Mouse (Mus musculus) spleen, adult 2 months (tissue): ENCODE data around the gene Ccdc185.

Experiments used
- CTCF ChIP-seq: fragments of 200-500 bp; IDR thresholded peaks from 2 replicates; pipeline ENCODE4 v1.5.1; 2011; ENCODE audit warnings: mild to moderate bottlenecking, inconsistent platforms; ENCODE audit not compliant: insufficient read depth, insufficient read length, insufficient replicate concordance; ENCODE audit errors: extremely low read depth
- POLR2A ChIP-seq: fragments of 200-500 bp; IDR thresholded peaks from 2 replicates; pipeline ENCODE4 v1.6.1; 2011; ENCODE audit warnings: low read depth, low read length, inconsistent platforms

- TF ChIP-seq CTCF (no peak), POLR2A (no peak)
Measured at GRCm38 (mm10) chr1:182747081-182747480, 1.9 kb downstream of the Ccdc185 start.
